Mouse (Mus musculus): ENCODE data around the gene Vmp1.

Gene Vmp1

DNA sequence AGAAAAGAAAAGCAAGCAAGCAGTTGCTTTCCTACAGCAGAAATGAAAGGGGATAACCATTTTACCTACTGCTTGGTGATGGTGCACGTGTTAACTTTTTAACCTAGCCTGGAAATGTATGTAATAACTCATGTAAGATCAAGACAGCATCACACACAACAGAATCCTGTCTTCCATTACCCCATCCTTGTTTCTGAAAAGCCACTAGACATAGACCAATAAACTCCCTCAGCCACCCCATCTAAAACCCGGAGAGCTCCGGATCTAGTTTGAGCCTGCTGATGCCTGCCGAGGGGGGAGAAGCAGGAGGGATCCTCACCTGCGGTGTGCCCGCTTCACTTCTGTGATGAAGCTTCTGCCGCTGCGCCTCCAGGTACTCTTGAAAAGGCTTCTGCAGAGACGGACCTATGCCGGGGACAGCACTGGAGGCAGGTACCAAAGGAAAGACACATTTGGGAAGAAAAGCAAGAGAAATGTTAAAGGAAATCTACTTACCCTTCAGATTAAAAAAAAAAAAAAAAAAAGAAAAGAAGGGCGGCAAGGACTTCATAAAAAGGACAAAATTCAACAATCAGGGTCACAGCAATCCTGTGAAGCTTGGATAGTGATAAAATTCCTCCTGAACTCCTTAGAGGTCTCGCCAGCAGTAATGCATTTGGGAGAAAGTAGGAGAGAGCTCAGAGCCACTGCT is 97.3 kb downstream of the Vmp1 start:
- DNase-seq (ENCODE audit: low read depth in 2 of 2, low spot score in 2 of 2), result peak; percentile 57 to 66

GRCm38 (mm10) chr11:86585598-86585984 is 98.0 kb downstream of the Vmp1 start:
- DNase-seq (ENCODE audit: low read depth in 2 of 2, low spot score in 2 of 2), result no peak

GRCm38 (mm10) chr11:86584898-86585597 is 98.6 kb downstream of the Vmp1 start:
- no peak for DNase-seq (ENCODE audit: low read depth in 2 of 2, low spot score in 2 of 2)

DNA sequence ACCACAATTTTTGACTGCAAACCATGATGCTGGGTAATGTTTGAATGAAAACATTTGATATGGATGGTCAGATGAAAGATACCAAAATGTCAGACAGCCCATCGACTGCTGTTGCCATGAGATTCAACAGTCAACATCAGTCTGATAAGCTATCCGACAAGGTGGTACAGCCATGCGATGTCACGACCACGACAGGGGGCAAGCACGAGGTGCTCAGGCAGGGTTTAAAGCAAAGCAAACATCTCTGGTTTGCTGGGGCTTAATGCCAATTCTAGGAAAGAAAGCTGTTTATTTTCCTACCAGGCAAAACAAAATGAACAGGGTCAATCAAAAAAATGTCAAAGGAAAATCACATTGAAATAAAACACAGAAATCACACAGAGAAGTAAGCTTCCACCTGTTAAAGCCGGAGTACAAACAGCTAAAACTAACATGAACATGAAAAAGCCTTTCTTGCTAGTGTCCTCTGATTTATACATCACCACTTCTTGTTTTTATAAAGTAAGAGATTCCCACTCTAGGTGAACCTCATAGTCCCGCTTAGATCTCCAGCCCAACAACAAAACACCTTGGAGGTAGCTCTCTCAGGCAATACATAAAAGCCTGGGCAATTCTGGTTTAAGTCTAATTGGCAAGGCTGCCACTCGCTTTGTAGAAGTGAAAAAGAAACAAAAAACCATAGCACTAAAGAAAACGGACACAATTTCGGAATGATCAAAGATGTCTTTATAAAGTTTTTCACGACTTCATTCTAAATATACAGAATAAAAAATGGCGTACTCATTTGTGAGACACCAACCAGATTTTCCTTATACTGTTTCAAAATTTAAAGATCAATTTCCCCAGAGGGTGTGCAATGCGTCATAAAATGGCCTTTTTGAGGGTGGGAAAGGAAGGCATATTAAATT is 99.4 kb downstream of the Vmp1 start:
- DNase-seq (ENCODE audit: low read depth in 2 of 2, low spot score in 2 of 2), result no peak

DNA sequence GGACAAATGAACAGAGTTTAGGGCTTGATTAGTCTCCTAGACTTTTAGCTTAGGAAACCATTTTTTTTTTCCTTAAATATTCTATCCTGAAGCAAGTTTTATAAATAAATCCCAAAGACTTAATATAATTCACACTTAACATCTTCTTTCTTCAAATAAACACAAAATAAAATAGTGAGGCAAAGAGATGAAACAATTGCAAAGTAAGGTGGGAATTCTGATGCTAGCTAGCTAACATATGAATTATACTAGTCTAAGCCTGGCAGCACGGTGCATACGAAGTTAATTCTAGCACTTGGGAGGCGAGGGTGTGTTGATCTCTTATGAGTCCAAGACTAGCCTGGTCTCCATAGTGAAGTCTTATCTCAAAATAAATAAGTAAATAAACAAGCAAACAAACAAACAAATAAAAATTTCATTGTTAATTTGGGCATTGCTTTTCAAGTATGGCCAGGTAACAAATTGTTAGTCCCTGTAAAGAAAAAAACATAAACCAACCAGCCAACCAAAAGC is 100.3 kb downstream of the Vmp1 start:
- DNase-seq (ENCODE audit: low read depth in 2 of 2, low spot score in 2 of 2), result no peak

DNA sequence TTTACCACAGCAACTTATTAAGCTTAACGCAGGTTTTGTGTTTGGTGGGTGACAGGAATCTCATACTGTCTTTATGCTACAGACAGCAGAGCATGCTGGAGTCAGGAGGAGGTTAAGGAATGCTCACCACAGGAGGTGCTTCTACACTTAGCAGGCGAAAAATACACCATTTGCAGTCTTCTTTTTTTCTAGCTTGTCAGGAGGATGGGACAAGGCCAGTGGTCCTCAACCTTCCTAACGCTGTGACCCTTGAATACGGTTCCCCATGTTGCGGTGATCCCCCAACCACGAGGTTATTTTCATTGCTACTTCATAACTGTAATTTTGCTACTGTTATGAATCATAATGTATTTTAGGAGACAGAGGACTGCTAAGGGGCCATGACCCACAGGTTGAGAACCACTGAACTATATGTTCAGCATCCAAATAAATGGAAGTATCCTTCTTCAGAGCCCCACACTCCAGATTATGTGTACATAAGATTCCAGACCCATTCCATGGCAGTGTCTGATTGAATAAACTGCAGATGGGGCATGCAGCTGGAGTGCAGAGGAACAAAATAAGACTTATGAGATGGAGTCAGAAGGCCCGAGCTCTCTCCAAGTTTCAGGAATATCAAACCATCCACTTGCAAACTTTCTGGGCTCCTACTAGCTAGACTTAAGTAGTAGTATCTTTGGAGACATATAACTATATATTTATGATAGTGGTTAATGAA is 100.9 kb downstream of the Vmp1 start:
- DNase-seq (ENCODE audit: low read depth in 2 of 2, low spot score in 2 of 2), result no peak

DNA sequence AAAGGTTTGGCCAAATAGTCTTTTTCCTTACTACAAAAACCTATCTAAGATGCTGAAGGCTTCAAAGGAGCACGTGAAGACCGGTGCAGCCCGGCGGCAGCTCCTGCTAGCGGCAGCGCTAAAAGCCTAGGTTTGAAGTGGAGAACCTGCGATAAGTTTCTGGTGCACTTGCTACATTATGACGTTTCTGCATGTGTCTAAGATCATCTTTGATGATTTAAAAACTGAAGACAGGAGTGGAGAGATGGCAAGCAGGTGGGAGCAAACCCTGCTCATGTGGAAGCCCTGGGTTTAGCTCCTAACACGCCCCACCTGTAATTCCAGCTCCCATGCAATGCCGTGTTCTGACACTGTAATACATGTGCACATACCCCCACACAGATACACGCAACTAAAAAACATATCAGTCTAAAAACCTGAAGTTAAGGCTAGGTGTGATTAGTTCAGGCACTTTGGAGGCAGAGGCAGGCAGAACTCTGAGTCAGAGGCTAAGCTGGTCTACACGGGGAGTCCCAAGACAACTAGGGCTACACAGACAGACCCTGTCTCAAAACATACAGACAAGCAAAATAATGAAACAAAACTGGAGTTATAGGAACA is 101.6 kb downstream of the Vmp1 start:
- peak in 1 of 2 experiments; percentile 19 for DNase-seq (ENCODE audit: low read depth in 2 of 2, low spot score in 2 of 2)

DNA sequence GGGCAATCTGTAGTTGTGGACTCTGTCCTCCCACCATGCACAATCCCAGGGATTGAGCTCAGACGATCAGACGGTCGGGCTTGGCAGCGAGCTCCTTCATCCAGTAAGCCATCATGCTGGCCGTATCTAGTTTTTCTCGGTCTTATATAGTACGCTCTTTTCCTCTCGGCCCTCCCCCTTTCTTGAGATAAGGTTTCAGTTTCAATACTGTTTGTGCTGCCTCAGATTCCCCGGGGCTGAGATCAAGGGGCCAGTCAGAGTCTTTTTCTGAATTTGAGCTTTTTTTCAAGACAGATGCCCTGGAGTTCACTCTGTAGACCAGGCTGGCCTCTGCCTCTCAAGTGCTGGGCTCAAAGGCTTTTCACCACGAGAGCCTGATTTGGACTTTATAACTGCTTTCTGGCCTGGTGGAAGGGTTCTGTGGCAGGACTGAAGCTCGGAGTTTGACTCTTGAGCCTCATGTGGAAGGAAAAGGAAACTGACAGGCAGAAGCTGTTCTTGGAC is 102.3 kb downstream of the Vmp1 start:
- DNase-seq (ENCODE audit: low read depth in 2 of 2, low spot score in 2 of 2), result peak; percentile 49 to 58

DNA sequence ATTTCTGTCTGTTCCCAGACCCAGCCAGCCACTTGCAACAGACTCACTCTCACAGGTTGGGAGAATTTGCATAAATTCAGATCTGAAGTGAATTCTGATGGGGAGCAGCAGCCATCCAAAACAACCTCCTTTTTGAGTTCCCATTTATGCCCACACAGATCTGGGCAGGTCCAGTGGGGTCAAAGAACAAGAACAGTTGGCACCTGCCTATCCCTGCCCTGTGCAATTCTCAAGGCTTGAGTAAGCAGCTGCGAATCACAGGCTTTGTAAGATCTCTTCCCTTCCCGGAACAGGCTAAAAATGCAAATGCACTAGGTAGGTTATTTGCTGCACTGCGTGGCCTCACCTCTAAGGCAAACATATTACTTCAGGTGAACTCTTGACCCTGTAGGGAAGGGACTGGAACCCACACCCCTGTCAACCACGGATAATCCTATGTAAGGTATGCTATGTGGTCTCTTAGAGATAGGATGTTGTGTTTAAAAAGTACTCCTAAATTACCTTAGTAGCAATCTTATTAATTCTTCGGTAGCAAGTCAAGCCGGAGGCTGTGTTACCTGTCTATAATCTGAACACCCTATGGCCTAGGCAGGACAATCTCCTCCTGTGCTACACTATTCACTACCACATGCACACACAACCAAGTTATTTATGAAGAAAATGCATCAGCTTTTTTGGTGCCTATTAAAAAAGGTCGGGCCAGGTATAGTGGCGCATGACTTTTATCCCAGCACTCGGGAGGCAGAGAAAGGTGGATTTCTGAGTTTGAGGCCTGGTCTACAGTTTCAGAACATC is 103.1 kb downstream of the Vmp1 start:
- no peak for DNase-seq (ENCODE audit: low read depth in 2 of 2, low spot score in 2 of 2)

DNA sequence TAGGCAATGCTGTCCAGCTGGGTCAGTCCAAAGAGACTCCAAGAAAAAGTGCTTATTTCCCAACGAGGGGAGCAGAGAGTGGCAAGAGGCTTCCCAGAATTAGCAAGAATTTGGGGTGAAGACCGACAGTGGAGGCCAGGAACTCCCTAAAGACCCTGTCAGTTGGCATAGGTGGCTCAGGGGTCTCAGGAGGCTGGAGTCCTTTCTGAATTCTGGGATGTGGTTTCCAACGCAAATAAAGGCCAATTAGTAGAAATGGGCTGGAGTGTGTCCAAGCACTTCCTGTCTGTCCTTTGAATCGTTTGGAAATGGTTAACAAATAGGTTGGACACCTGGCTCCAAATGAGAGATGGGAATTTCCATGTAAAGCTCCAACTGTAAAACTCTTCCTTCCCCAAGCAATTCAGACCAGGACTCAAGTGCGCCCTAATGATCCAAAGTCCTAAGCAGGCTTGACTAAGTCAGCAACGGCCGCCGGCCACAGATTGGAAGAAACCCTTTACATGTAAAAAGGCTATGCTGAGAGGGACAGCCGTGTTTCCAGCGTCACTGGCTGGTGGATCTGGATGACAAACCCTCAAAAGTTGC is 103.8 kb downstream of the Vmp1 start:
- no peak for DNase-seq (ENCODE audit: low read depth in 2 of 2, low spot score in 2 of 2)

DNA sequence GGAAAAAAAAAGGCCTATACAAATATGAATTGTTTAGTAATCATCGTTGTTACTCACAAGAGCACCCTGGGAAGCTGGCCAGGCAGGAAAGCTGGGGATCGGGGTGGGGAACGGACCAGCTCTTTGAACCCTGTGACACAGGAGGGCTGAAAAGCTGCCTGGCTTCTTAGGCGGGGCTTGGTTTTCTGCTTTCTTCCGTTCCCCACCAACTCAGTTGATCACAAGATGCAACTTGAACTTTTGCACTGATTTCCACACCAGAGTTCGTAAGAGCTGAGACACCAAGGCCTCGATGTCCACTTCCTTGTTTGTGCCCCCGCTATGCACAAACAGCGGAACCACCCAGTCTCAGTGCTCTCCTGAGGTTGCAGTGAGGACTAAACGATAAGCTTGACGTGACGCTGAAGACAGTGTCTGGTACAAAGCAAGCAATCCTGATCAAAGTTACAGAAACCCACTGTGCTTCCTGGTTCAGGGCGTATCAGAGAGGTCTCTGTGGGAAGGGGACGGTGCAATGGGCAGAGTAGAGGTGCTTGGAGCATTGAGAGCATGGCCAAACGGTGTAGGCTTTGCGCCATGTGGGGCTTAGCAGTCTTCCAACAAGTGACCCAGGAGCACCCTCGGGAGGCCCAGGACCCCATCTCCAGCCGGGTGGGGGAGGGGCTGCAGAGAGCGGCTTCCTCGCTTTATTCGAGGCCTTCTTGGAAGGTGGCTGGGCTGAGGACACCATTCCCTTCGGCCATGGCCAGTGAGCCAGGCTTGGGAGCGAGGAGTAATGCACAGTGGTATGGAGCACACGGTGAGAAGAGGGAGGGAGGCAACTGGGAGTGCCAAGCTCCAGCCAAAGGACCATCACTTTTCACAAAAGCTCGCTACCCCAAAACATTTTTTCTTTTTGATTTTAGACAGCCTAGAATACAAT is 104.6 kb downstream of the Vmp1 start:
- peak; percentile 71 to 72 for DNase-seq (ENCODE audit: low read depth in 2 of 2, low spot score in 2 of 2)

DNA sequence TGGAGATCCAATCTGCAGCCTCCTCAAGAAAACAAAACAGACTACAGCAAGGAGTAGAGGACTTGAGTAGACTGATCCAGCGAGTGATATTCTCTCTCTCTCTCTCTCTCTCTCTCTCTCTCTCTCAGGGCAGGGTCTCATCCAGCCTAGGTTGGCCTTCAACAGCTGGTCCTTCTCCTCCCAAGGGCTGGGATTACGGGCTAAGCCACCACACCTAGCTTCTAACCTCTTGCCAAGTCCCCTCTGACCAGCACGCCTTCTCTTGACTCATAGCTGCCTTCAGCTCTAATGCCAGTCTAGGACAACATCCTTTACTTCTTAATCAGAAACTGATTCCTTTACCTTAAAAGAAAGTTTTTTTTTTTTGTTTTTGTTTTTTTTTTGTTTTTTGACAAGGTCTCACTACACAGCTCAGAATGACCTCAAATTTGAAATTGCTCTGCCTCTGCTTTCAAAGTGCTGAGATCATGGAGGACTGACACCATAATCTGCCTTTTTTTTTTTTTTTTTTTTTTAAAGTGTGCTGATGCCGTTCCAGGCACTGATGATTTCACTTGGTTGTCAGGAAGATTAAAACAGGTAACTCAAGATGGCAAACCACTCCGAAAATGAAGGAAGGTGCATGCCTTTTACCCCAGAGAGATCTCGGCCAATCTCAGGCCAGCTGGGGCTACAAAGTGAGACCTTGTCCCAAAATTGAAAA is 105.4 kb downstream of the Vmp1 start:
- DNase-seq (ENCODE audit: low read depth in 2 of 2, low spot score in 2 of 2), result no peak

- DNase-seq (ENCODE audit: low read depth in 2 of 2, low spot score in 2 of 2), result no peak
Measured at GRCm38 (mm10) chr11:86577231-86577630, 106.4 kb downstream of the Vmp1 start.

DNA sequence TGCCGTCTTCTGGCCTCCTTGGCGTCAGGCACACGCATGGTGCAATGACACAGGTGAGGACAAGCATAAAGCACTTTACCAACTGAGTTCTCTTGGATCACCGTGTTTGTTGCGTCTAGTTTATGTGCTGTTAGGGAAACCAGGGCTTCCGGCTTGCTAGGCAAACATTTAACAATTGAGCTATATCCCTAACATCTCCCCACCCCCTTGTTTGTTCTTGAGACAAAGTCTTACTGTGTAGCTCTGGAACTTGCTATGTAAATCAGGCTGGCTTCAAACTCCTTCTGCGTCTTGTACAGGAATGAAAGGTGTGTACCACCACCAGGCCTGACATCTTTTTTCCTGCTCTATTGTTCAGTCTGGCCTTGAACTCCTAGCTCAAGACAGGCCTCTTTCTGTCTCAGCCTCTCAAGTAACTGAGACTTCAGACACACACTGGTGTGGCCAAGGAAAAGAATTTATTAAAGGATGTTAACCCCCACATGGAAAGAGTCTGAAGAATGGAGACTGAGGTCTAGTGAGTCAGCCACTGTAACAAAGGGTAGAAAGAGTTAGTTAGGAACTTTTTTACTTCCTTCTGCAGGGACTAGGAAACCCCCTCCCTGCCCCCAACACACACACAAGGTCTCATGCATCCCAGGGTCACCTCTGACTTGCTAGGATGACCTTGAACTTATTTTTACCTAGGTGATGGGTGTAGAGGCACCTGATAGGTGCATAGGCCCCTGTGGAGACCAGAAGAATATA is 107.8 kb downstream of the Vmp1 start:
- no peak for DNase-seq (ENCODE audit: low read depth in 2 of 2, low spot score in 2 of 2)

DNA sequence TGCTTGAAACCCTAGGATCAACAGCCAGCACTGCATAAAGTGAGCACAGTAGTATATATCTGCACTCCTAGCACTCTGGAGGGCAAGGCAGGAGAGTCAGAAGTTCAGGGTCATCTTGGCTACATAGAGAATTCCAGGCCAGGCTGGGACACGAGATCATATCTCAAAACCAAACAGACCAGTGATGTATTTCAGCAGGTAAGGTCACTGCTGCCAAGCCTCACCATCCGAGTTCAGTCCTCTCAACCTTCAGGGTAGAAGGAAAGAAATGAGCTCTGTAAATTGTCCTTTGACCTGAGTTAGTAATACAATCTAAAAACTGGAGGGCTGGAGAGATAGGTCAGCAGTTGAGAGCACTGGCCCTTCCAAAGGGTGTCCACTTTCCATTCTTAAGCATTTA is 109.2 kb downstream of the Vmp1 start:
- no peak for DNase-seq (ENCODE audit: low read depth in 2 of 2, low spot score in 2 of 2)

- no peak for DNase-seq (ENCODE audit: low read depth in 2 of 2, low spot score in 2 of 2)
Measured at GRCm38 (mm10) chr11:86573646-86574231, 109.9 kb downstream of the Vmp1 start.

Data from CD8-positive naive resting alpha-beta T cell, adult 2 months (primary cell).